Mouse (Mus musculus) erythroblast, embryonic 14.5 days (primary cell): Measurements from ENCODE around the gene LTO1. TPM values are rescaled to one million over a fixed set of nuclear protein-coding genes. Genes with fewer than 3 reads are reported as not detected.

Experiments used
- H3K27me3 ChIP-seq: 2 replicates; pipeline ENCODE4 v1.6.1; 2012; ENCODE audit warnings: inconsistent platforms; ENCODE audit not compliant: control insufficient read depth
- H3K36me3 ChIP-seq: 2 replicates; pipeline ENCODE4 v1.6.1; 2012; ENCODE audit warnings: mild to moderate bottlenecking, inconsistent platforms; ENCODE audit not compliant: control insufficient read depth
- H3K4me1 ChIP-seq: 2 replicates; pipeline ENCODE4 v1.6.1; 2012; ENCODE audit warnings: inconsistent platforms; ENCODE audit not compliant: control insufficient read depth
- H3K4me3 ChIP-seq: replicated peaks from 2 replicates; pipeline ENCODE3; 2012; ENCODE audit warnings: moderate library complexity, mild to moderate bottlenecking, inconsistent platforms
- H3K9me3 ChIP-seq: 2 replicates; pipeline ENCODE4 v1.6.1; 2012; ENCODE audit warnings: low read length, inconsistent platforms, mixed read lengths; ENCODE audit not compliant: control insufficient read depth
- GATA1 ChIP-seq: IDR thresholded peaks from 2 replicates; pipeline ENCODE4 v1.6.1; 2012; ENCODE audit warnings: low read length, inconsistent platforms, mixed read lengths
- TAL1 ChIP-seq: IDR thresholded peaks from 3 replicates; pipeline ENCODE4 v1.6.1; 2012; ENCODE audit warnings: low read length, inconsistent platforms, mixed read lengths
- polyA plus RNA-seq: library from polyadenylated mRNA; stranded (reverse); fragments of >175 nt; gene quantifications from 2 replicates; pipeline ENCODE4 v1.2.3, GENCODE M21; 2012

LTO1 gene
- polyA plus RNA-seq, 1 experiment: 1.7 TPM

DNA sequence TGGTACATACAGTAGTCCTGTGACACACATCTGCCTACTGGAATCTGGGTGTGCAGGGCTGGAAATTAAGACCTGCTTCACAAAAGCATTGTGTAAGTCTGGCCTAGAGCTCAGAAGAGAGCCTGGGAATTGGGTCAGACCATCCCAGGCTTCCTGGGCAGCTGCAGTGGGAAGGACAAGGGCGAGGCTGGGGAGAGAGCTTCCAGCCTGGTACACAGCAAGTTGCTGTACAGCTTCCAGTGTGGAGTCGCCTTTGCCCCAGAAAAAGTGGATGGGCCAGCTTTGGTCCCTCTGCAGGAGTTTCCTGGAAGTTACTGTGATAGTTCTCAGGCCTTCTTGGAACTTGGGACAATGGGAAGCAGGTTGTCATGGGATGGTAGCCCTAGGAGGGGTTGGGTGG, 62.2 kb downstream of the LTO1 start:
- Histone ChIP-seq H3K27me3 (no peaks in the 10 kb centered on the region), H3K4me3 (no peak overlapping the region), H3K9me3 (no peaks in the 10 kb centered on the region), H3K4me1 (no peaks in the 10 kb centered on the region), H3K36me3 (no peaks in the 10 kb centered on the region)
- TF ChIP-seq GATA1 (no peak), TAL1 (no peak)

DNA sequence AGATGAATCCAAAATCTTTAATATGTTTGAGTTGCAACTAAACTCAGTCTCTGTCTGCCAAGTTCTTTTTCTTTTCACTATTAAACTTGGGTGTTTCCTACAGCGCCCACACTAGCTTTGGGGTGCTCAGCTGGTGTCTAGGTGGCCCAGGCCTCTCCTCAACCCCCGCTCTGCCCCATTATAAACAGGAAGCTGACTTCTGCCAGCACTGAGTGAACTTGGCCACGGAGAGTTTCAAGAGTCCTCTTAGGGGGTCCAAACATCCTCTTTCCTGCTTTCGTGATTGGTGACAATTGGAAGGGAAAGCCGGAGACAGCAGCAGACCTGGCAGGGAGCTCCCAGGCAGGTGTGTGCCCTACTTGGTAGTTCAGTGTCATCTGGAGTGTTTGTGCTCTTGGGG, 64.9 kb downstream of the LTO1 start:
- no peaks in the 10 kb centered on the region for H3K4me1 ChIP-seq
- no peaks in the 10 kb centered on the region for H3K36me3 ChIP-seq
- H3K4me3 ChIP-seq: no peak overlapping the region
- H3K9me3 ChIP-seq: no peaks in the 10 kb centered on the region
- TF ChIP-seq TAL1 (no peak), GATA1 (no peak)
- no peaks in the 10 kb centered on the region for H3K27me3 ChIP-seq

Other genes starting within 250 kb of the LTO1 start
- 0.08 and 0.10 TPM in 2 replicates for gene Ano1, start 163.1 kb upstream of the LTO1 start, polyA plus RNA-seq
- gene Fgf3, start 77.0 kb upstream of the LTO1 start, polyA plus RNA-seq: 0.02 TPM in 2 replicates
- gene Fgf4, start 67.7 kb upstream of the LTO1 start, polyA plus RNA-seq: not detected in 2 replicates
- not detected in 2 replicates for gene Fgf15, start 18.6 kb upstream of the LTO1 start, polyA plus RNA-seq
- 0.08 TPM in 2 replicates for gene Ccnd1, start 24.8 kb downstream of the LTO1 start, polyA plus RNA-seq